Mouse (Mus musculus): Measurements from ENCODE around the gene Alpl. TPM values are rescaled to one million over a fixed set of nuclear protein-coding genes. Genes with fewer than 3 reads are reported as not detected.

The Alpl gene
- polyA plus RNA-seq, 1 experiment from 2014 or later, result 2.0 TPM

DNA sequence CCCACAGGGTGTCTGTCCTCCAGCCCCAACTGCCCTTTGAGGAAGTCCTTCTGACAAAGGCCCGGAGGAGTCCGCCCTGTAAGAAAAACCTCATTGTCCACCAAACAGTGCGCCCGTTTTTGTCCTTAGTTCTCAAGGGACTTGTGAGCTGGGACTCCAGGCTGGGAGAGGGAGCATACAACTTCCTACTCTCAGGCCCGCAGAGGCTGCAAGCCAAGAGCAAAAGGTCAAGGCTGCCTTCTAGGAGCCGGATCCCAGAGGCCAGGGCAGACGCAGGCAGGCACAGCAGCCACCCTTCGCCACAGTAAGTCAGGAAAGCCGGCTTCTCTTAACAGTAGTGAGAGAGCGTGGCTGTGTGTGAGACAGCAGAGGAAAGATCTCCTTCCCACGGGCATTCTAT is 4.1 kb upstream of the Alpl start:
- H3K27me3 ChIP-seq, result no peaks in the 10 kb centered on the region
- CTCF ChIA-PET, result no interaction called here
- in situ Hi-C loops (cut with MboI; ENCODE audit: low pct_unique_long_range_greater_than_20kb), result no loop called here
- DNase-seq (ENCODE audit: low read depth, low spot score), result no peak
- no peak for ATAC-seq
- POLR2A ChIA-PET, result no interaction called here
- no peak for TF ChIP-seq CTCF (IDR thresholded peaks at IDR 0.05)

GRCm38 (mm10) chr4:137797038-137797437 is 854 bp upstream of the Alpl start:
- no peak for TF ChIP-seq CTCF (IDR thresholded peaks at IDR 0.05)
- in situ Hi-C loops (cut with MboI; ENCODE audit: low pct_unique_long_range_greater_than_20kb), result loop anchor here (5.0 to 10.0 kb wide), 2 partner anchors 65 to 122 kb away; no protein-coding TSS in a partner anchor
- ChIA-PET POLR2A (no interaction called here), CTCF (interaction anchor here (0.8 to 2.2 kb wide), 2 partner anchors 8 to 67 kb away, joined by 3 to 11 read pairs; no protein-coding TSS in a partner anchor)
- H3K27me3 ChIP-seq, result no peaks in the 10 kb centered on the region
- no peak for DNase-seq (ENCODE audit: low read depth, low spot score)
- no peak for ATAC-seq

- DNase-seq (ENCODE audit: low read depth, low spot score), result no peak
- ChIA-PET CTCF (no interaction called here), POLR2A (interaction anchor here (1.0 kb wide), 1 partner anchor 56 kb away, joined by 3 read pairs; no protein-coding TSS in a partner anchor)
- no peak for TF ChIP-seq CTCF (IDR thresholded peaks at IDR 0.05)
- no peak for ATAC-seq
- in situ Hi-C loops (cut with MboI; ENCODE audit: low pct_unique_long_range_greater_than_20kb), result loop anchor here (10.0 kb wide), 1 partner anchor 120 kb away; no protein-coding TSS in a partner anchor
- no peaks in the 10 kb centered on the region for H3K27me3 ChIP-seq
These were observed 1.8 kb downstream of the Alpl start for GRCm38 (mm10) chr4:137794178-137794900.

GRCm38 (mm10) chr4:137793611-137794010 is 2.6 kb downstream of the Alpl start:
- in situ Hi-C loops (cut with MboI; ENCODE audit: low pct_unique_long_range_greater_than_20kb), result loop anchor here (10.0 kb wide), 1 partner anchor 119 kb away; no protein-coding TSS in a partner anchor
- H3K27me3 ChIP-seq, result no peaks in the 10 kb centered on the region
- no peak for DNase-seq (ENCODE audit: low read depth, low spot score)
- TF ChIP-seq CTCF (IDR thresholded peaks at IDR 0.05), result no peak
- CTCF ChIA-PET, result no interaction called here
- ATAC-seq, result peak; percentile 54
- POLR2A ChIA-PET, result no interaction called here

DNA sequence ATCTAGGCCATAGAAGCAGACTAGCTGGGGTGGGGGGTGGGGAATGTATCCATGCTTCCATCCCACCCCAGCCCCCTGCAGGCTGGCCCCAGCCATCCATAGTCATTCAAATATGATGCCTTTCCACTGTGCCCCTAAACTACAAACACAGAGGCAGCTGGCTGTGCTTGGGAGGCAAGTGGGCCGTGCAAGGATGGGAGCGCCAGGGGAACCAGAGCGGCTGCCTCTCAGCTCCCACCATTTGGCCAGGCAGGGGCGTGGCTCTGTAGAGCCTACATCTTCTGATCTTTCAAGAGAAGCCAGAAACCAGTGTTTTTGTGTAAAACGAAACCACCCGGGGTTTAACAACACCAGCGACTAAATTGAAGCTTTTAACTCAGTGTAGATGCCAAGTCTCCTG is 4.7 kb downstream of the Alpl start:
- ChIA-PET CTCF (no interaction called here), POLR2A (interaction anchor here (0.5 kb wide), 1 partner anchor 55 kb away, joined by 3 read pairs; no protein-coding TSS in a partner anchor)
- ATAC-seq (no peak), DNase-seq (ENCODE audit: low read depth, low spot score) (no peak)
- in situ Hi-C loops (cut with MboI; ENCODE audit: low pct_unique_long_range_greater_than_20kb), result loop anchor here (10.0 kb wide), 1 partner anchor 117 kb away; no protein-coding TSS in a partner anchor
- no peak for TF ChIP-seq CTCF (IDR thresholded peaks at IDR 0.05)
- H3K27me3 ChIP-seq, result no peaks in the 10 kb centered on the region

- CTCF ChIA-PET, result no interaction called here
- TF ChIP-seq CTCF (IDR thresholded peaks at IDR 0.05), result no peak
- DNase-seq (ENCODE audit: low read depth, low spot score), result no peak
- POLR2A ChIA-PET, result interaction anchor here (0.5 to 0.6 kb wide), 2 partner anchors 46 to 54 kb away, joined by 3 read pairs; no protein-coding TSS in a partner anchor
- H3K27me3 ChIP-seq, result no peaks in the 10 kb centered on the region
- ATAC-seq, result no peak
- in situ Hi-C loops (cut with MboI; ENCODE audit: low pct_unique_long_range_greater_than_20kb), result loop anchor here (10.0 kb wide), 1 partner anchor 116 kb away; no protein-coding TSS in a partner anchor
These were observed 5.2 kb downstream of the Alpl start for GRCm38 (mm10) chr4:137790981-137791380.

DNA sequence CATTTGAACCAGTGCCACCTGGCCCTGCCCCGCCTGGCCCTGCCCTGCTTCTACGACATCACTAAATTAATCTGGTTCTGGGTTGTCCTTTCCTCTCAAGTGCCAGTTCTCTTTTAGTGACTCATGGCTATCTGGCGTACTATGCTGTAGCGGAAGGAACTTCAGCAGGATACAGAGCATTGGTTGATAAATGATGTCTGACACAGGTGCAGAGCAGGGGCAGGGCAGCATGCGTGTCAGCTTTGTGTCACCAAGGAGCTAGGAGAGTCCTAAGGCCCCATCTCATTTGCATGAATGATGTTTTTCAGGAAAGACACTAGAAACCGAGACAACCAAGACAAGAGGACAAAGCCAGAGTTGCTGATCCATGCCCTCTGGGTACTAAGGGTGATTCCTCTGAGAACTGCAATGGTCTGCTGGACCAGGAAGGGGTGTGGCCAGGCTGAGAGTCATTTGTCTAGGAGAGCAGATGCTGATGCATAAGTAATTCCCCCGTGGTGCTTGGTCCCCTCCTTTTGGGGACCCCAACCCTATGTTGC is 7.6 kb downstream of the Alpl start:
- no peak for TF ChIP-seq CTCF (IDR thresholded peaks at IDR 0.05)
- DNase-seq (ENCODE audit: low read depth, low spot score) (no peak), ATAC-seq (no peak)
- ChIA-PET CTCF (no interaction called here), POLR2A (no interaction called here)
- in situ Hi-C loops (cut with MboI; ENCODE audit: low pct_unique_long_range_greater_than_20kb), result no loop called here
- no peaks in the 10 kb centered on the region for H3K27me3 ChIP-seq

DNA sequence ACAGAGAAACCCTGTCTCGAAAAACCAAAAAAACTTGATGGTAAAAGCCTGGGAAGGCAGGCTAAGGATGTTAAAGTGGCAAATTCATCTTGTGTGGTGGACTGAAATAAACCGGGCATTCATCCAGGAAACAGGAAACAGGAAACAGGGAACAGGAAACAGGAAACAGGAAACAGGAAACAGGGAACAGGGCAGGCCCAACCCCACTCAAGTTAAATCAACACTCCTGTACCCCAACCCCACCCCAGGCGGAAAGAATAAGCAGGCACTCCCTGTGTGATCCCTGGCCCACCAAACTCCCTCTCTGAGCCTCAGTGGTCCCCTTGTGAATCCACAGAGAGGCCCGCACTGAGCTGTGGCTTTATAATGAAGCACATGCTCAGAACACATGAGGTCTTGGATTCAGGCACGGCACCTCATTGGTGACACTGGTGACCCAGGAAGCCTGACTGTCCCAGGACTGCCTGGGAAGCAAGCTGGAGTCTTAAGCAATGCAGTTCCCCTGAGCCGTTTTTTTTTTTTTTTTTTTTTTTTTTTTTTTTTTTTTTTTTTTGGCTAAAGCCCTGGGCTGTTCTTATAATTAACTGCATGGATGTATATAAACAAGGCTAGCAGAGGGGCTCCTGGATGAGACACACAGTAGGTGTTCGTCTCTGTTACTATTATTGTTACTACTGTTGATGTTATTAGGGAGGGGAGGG is 8.4 kb downstream of the Alpl start:
- in situ Hi-C loops (cut with MboI; ENCODE audit: low pct_unique_long_range_greater_than_20kb), result no loop called here
- ChIA-PET POLR2A (no interaction called here), CTCF (no interaction called here)
- DNase-seq (ENCODE audit: low read depth, low spot score) (no peak), ATAC-seq (no peak)
- no peaks in the 10 kb centered on the region for H3K27me3 ChIP-seq
- no peak for TF ChIP-seq CTCF (IDR thresholded peaks at IDR 0.05)

- ChIA-PET POLR2A (no interaction called here), CTCF (no interaction called here)
- in situ Hi-C loops (cut with MboI; ENCODE audit: low pct_unique_long_range_greater_than_20kb), result no loop called here
- H3K27me3 ChIP-seq, result no peaks in the 10 kb centered on the region
- no peak for DNase-seq (ENCODE audit: low read depth, low spot score)
- ATAC-seq, result no peak
- TF ChIP-seq CTCF (IDR thresholded peaks at IDR 0.05), result no peak
These were observed 9.7 kb downstream of the Alpl start for GRCm38 (mm10) chr4:137786488-137786887.

DNA sequence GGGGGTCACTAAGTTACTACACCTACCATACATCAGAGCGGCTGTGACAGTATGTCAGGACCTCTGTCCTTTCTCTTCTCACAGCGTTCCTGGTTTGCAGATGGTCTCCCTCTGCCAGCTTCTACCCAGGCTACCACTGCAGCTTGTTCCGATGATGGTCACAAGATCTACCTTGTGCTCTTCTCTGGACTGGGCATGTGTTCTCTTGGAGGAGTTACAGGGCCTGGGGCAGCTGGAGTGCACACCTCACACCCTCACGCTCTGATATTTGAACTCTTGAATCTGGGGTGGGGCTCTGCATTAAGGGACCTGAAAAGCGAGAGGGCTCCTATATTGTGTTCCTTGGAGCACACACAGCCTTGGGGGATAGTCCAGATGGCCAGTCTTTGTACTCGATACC is 10.9 kb downstream of the Alpl start:
- ChIA-PET POLR2A (no interaction called here), CTCF (interaction anchor here (1.0 kb wide), 1 partner anchor 56 kb away, joined by 3 read pairs; no protein-coding TSS in a partner anchor)
- in situ Hi-C loops (cut with MboI; ENCODE audit: low pct_unique_long_range_greater_than_20kb), result no loop called here
- DNase-seq (ENCODE audit: low read depth, low spot score) (no peak), ATAC-seq (no peak)
- no peaks in the 10 kb centered on the region for H3K27me3 ChIP-seq
- no peak for TF ChIP-seq CTCF (IDR thresholded peaks at IDR 0.05)

- ChIA-PET POLR2A (no interaction called here), CTCF (interaction anchor here (1.0 kb wide), 1 partner anchor 55 kb away, joined by 3 read pairs; no protein-coding TSS in a partner anchor)
- in situ Hi-C loops (cut with MboI; ENCODE audit: low pct_unique_long_range_greater_than_20kb), result no loop called here
- DNase-seq (ENCODE audit: low read depth, low spot score) (no peak), ATAC-seq (no peak)
- no peaks in the 10 kb centered on the region for H3K27me3 ChIP-seq
- TF ChIP-seq CTCF (IDR thresholded peaks at IDR 0.05), result no peak
These were observed 11.4 kb downstream of the Alpl start for GRCm38 (mm10) chr4:137784741-137785140.
